Mouse (Mus musculus): ENCODE data around the gene Itga7.

GRCm38 (mm10) chr10:128977522-128978114 is 44.0 kb downstream of the Itga7 start:
- TF ChIP-seq CTCF (IDR thresholded peaks at IDR 0.05; ENCODE audit: low read depth) (peak; percentile 97), EP300 (optimal IDR thresholded peaks at IDR 0.05) (no peak)
